Mouse (Mus musculus): ENCODE data around the gene Ehmt1. TPM values are rescaled to one million over a fixed set of nuclear protein-coding genes. Genes with fewer than 3 reads are reported as not detected.

Gene Ehmt1
- polyA plus RNA-seq, 1 experiment from 2014 or later = 47.5 TPM

DNA sequence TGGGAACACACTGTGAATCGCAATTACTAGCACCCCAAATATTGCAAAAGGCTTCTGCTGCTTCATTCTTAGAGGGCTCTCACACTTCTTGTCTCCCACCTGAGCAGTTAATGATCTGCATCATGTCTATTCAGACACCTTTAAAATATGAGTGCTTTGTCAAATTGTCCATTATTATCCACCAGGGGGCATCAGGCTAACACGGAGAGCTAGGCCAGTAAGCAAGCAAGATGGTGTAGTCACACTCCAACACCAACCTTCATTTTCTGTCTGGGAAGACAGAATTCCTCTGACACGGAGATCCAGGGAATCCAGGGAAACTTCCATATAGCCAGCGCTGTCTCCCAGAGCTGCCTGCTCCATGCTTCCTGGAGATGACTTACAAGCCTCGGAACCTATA is 67.0 kb downstream of the Ehmt1 start:
- Histone ChIP-seq H3K4me2 (ENCODE audit: low read length) (no peak overlapping the region), H3K4me1 (replicated peaks; ENCODE audit: insufficient read depth, low read length) (no peaks in the 10 kb centered on the region), H3K27ac (no peak overlapping the region), H3K9me3 (replicated peaks; ENCODE audit: low read length) (no peaks in the 10 kb centered on the region), H3K9ac (ENCODE audit: low read depth, low read length) (no peak overlapping the region), H3K36me3 (ENCODE audit: insufficient read depth, low read length) (peaks cover 36% of the 10 kb centered on the region), H3K4me3 (replicated peaks; ENCODE audit: low read depth, low read length) (no peak overlapping the region), H3K27me3 (ENCODE audit: insufficient read depth, low read length) (no peaks in the 10 kb centered on the region)
- ATAC-seq (replicated peaks; ENCODE audit: low FRiP score, low read depth) (no peak), DNase-seq (ENCODE audit: low spot score) (peak; percentile 73)
- peak; percentile 79 for TF ChIP-seq CTCF (IDR thresholded peaks at IDR 0.05; ENCODE audit: low read depth)
- WGBS = 73% methylated on average over 5 of the region's 5 CpGs

DNA sequence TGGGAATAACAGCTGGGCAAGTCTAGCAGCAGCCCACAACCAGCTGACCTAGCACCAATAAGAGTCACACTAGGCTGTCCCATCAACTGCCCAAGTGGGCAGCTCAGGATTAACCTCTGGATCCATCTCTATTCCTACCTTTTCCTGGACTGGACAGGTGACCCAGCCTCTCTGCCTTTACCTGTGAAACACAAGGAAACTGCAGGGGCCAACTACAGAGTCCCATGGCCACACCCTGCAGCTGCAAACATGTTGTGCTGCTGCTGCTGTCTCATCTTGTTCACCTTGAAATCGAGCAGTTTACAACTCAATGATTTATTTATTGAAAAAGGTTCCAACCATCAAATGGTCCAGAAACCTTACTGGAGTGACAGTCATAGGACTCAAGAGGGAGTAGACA is 72.9 kb downstream of the Ehmt1 start:
- Histone ChIP-seq H3K36me3 (ENCODE audit: insufficient read depth, low read length) (peaks cover 28% of the 10 kb centered on the region), H3K9me3 (replicated peaks; ENCODE audit: low read length) (no peaks in the 10 kb centered on the region), H3K4me2 (ENCODE audit: low read length) (no peak overlapping the region), H3K4me1 (replicated peaks; ENCODE audit: insufficient read depth, low read length) (no peaks in the 10 kb centered on the region), H3K27ac (no peak overlapping the region), H3K9ac (ENCODE audit: low read depth, low read length) (no peak overlapping the region), H3K4me3 (replicated peaks; ENCODE audit: low read depth, low read length) (no peak overlapping the region), H3K27me3 (ENCODE audit: insufficient read depth, low read length) (no peaks in the 10 kb centered on the region)
- no peak for TF ChIP-seq CTCF (IDR thresholded peaks at IDR 0.05; ENCODE audit: low read depth)
- DNase-seq (ENCODE audit: low spot score) (no peak), ATAC-seq (replicated peaks; ENCODE audit: low FRiP score, low read depth) (no peak)
- 66% methylated on average over 1 of the region's 1 CpGs for WGBS

GRCm38 (mm10) chr2:24845256-24845655 is 74.2 kb downstream of the Ehmt1 start:
- WGBS = 73% methylated on average over 1 of the region's 1 CpGs
- ATAC-seq (replicated peaks; ENCODE audit: low FRiP score, low read depth) (no peak), DNase-seq (ENCODE audit: low spot score) (no peak)
- Histone ChIP-seq H3K4me3 (replicated peaks; ENCODE audit: low read depth, low read length) (no peak overlapping the region), H3K9me3 (replicated peaks; ENCODE audit: low read length) (no peaks in the 10 kb centered on the region), H3K4me2 (ENCODE audit: low read length) (no peak overlapping the region), H3K4me1 (replicated peaks; ENCODE audit: insufficient read depth, low read length) (no peaks in the 10 kb centered on the region), H3K36me3 (ENCODE audit: insufficient read depth, low read length) (peaks cover 33% of the 10 kb centered on the region), H3K27me3 (ENCODE audit: insufficient read depth, low read length) (no peaks in the 10 kb centered on the region), H3K9ac (ENCODE audit: low read depth, low read length) (no peak overlapping the region), H3K27ac (no peak overlapping the region)
- no peak for TF ChIP-seq CTCF (IDR thresholded peaks at IDR 0.05; ENCODE audit: low read depth)

GRCm38 (mm10) chr2:24830614-24831013 is 88.8 kb downstream of the Ehmt1 start:
- H3K4me1 ChIP-seq (replicated peaks; ENCODE audit: insufficient read depth, low read length) = no peaks in the 10 kb centered on the region
- no peaks in the 10 kb centered on the region for H3K9me3 ChIP-seq (replicated peaks; ENCODE audit: low read length)
- no peak overlapping the region for H3K27ac ChIP-seq
- no peaks in the 10 kb centered on the region for H3K27me3 ChIP-seq (ENCODE audit: insufficient read depth, low read length)
- DNase-seq (ENCODE audit: low spot score) (no peak), ATAC-seq (replicated peaks; ENCODE audit: low FRiP score, low read depth) (no peak)
- no peak overlapping the region for H3K4me2 ChIP-seq (ENCODE audit: low read length)
- no peak for TF ChIP-seq CTCF (IDR thresholded peaks at IDR 0.05; ENCODE audit: low read depth)
- H3K9ac ChIP-seq (ENCODE audit: low read depth, low read length) = no peak overlapping the region
- WGBS = 76% methylated on average over 3 of the region's 3 CpGs
- no peak overlapping the region for H3K4me3 ChIP-seq (replicated peaks; ENCODE audit: low read depth, low read length)
- H3K36me3 ChIP-seq (ENCODE audit: insufficient read depth, low read length) = peaks cover 36% of the 10 kb centered on the region

GRCm38 (mm10) chr2:24809746-24810145 is 109.7 kb downstream of the Ehmt1 start:
- WGBS = 82% methylated on average over 3 of the region's 3 CpGs
- Histone ChIP-seq H3K27ac (no peak overlapping the region), H3K9me3 (replicated peaks; ENCODE audit: low read length) (no peaks in the 10 kb centered on the region), H3K4me2 (ENCODE audit: low read length) (no peak overlapping the region), H3K36me3 (ENCODE audit: insufficient read depth, low read length) (peaks cover 65% of the 10 kb centered on the region), H3K9ac (ENCODE audit: low read depth, low read length) (no peak overlapping the region), H3K4me3 (replicated peaks; ENCODE audit: low read depth, low read length) (no peak overlapping the region), H3K4me1 (replicated peaks; ENCODE audit: insufficient read depth, low read length) (no peaks in the 10 kb centered on the region), H3K27me3 (ENCODE audit: insufficient read depth, low read length) (no peaks in the 10 kb centered on the region)
- no peak for TF ChIP-seq CTCF (IDR thresholded peaks at IDR 0.05; ENCODE audit: low read depth)
- DNase-seq (ENCODE audit: low spot score) = no peak
- no peak for ATAC-seq (replicated peaks; ENCODE audit: low FRiP score, low read depth)

- Histone ChIP-seq H3K4me1 (replicated peaks; ENCODE audit: insufficient read depth, low read length) (no peaks in the 10 kb centered on the region), H3K27me3 (ENCODE audit: insufficient read depth, low read length) (no peaks in the 10 kb centered on the region), H3K9ac (ENCODE audit: low read depth, low read length) (no peak overlapping the region), H3K36me3 (ENCODE audit: insufficient read depth, low read length) (peaks cover 69% of the 10 kb centered on the region), H3K4me2 (ENCODE audit: low read length) (no peak overlapping the region), H3K4me3 (replicated peaks; ENCODE audit: low read depth, low read length) (no peak overlapping the region), H3K9me3 (replicated peaks; ENCODE audit: low read length) (no peaks in the 10 kb centered on the region), H3K27ac (no peak overlapping the region)
- no peak for TF ChIP-seq CTCF (IDR thresholded peaks at IDR 0.05; ENCODE audit: low read depth)
- DNase-seq (ENCODE audit: low spot score) (no peak), ATAC-seq (replicated peaks; ENCODE audit: low FRiP score, low read depth) (no peak)
- WGBS = 94% methylated on average over 10 of the region's 10 CpGs
These were observed 111.7 kb downstream of the Ehmt1 start for GRCm38 (mm10) chr2:24807691-24808090.

GRCm38 (mm10) chr2:24807036-24807435 is 112.4 kb downstream of the Ehmt1 start:
- H3K4me3 ChIP-seq (replicated peaks; ENCODE audit: low read depth, low read length) = no peak overlapping the region
- no peaks in the 10 kb centered on the region for H3K27me3 ChIP-seq (ENCODE audit: insufficient read depth, low read length)
- H3K27ac ChIP-seq = no peak overlapping the region
- no peaks in the 10 kb centered on the region for H3K9me3 ChIP-seq (replicated peaks; ENCODE audit: low read length)
- no peak for DNase-seq (ENCODE audit: low spot score)
- no peak for TF ChIP-seq CTCF (IDR thresholded peaks at IDR 0.05; ENCODE audit: low read depth)
- no peak for ATAC-seq (replicated peaks; ENCODE audit: low FRiP score, low read depth)
- 88% methylated on average over 3 of the region's 3 CpGs for WGBS
- H3K9ac ChIP-seq (ENCODE audit: low read depth, low read length) = no peak overlapping the region
- peaks cover 70% of the 10 kb centered on the region for H3K36me3 ChIP-seq (ENCODE audit: insufficient read depth, low read length)
- H3K4me2 ChIP-seq (ENCODE audit: low read length) = no peak overlapping the region
- H3K4me1 ChIP-seq (replicated peaks; ENCODE audit: insufficient read depth, low read length) = no peaks in the 10 kb centered on the region

Data from kidney, postnatal 0 days (tissue).